Mouse (Mus musculus): ENCODE measurements around the gene Adcy10.

DNA sequence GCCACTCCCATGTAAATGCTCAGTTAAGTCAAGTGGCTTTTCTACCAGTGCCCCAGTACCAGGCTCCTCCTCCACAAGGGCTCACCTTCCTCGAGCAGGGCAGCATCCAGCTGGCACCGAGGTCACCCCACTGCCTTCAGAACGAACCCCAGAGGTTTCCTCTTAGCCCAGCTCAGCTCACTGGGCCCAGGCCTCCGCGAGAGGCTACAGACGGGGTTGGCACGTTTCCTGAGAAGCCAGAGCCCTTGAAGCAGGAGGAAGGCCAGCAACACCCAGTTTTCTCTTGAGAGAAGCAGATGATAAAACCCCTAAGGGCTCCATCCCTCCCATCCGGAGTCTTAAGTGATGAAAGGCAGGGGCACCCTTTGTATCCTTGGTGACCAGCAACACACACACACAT is 105.8 kb downstream of the Adcy10 start:
- TF ChIP-seq CTCF (IDR thresholded peaks at IDR 0.05; ENCODE audit: insufficient read depth, low read depth, low read length) (no peak), POLR2A (IDR thresholded peaks at IDR 0.05; ENCODE audit: insufficient read depth, low read depth, low read length) (no peak)
